Mouse (Mus musculus) lung, embryonic 14.5 days (tissue): ENCODE results near the gene Nckap5. TPM values are rescaled to one million over a fixed set of nuclear protein-coding genes. Genes with fewer than 3 reads are reported as not detected.

ENCODE experiments used
- ATAC-seq: fragments of 200-750 bp; cut with Nextera tagmentation; 2 replicates; pipeline ENCODE4 v1.8.0; 2017; ENCODE audit warnings: mild to moderate bottlenecking, moderate TSS enrichment, moderate library complexity; ENCODE audit not compliant: insufficient read depth
- DNase-seq: peaks from one replicate; pipeline ENCODE4 v3.0.0-alpha.2; 2015
- H3K27ac ChIP-seq: fragments of 300-500 bp; sonication (generic); 2 replicates; pipeline ENCODE4 v1.5.1; 2014; ENCODE audit warnings: low read depth, mild to moderate bottlenecking, moderate library complexity
- H3K27me3 ChIP-seq: fragments of 300-500 bp; sonication (generic); 2 replicates; pipeline ENCODE4 v1.6.1; 2014; ENCODE audit warnings: low read length, control low read depth; ENCODE audit not compliant: insufficient read depth
- H3K36me3 ChIP-seq: fragments of 300-500 bp; sonication (generic); 2 replicates; pipeline ENCODE4 v1.6.1; 2014; ENCODE audit warnings: control low read depth; ENCODE audit not compliant: insufficient read depth
- H3K4me1 ChIP-seq: fragments of 300-500 bp; sonication (generic); 2 replicates; pipeline ENCODE4 v1.6.1; 2014; ENCODE audit warnings: antibody characterized with exemption, control low read depth; ENCODE audit not compliant: insufficient read depth
- H3K4me2 ChIP-seq: fragments of 300-500 bp; sonication (generic); 2 replicates; pipeline ENCODE4 v1.6.1; 2014; ENCODE audit warnings: mild to moderate bottlenecking
- H3K4me3 ChIP-seq: fragments of 300-500 bp; sonication (generic); 2 replicates; pipeline ENCODE4 v1.5.1; 2014; ENCODE audit warnings: low read depth, low read length
- H3K9ac ChIP-seq: fragments of 300-500 bp; sonication (generic); 2 replicates; pipeline ENCODE4 v1.6.1; 2014
- H3K9me3 ChIP-seq: fragments of 300-500 bp; sonication (generic); 2 replicates; pipeline ENCODE4 v1.6.1; 2016; ENCODE audit warnings: low read depth, low read length, control low read depth
- CTCF ChIP-seq: IDR thresholded peaks from 2 replicates; pipeline ENCODE4 v1.5.1; 2016; ENCODE audit warnings: antibody characterized with exemption, low read depth
- WGBS: fragments of 180-500 bp; shearing (Covaris S2); extraction: QIAGEN DNeasy Blood & Tissue Kit; methylation state at CpG from one replicate; pipeline ENCODE4 v1.1.7; 2014; 5-methylcytosine and 5-hydroxymethylcytosine counted together
- polyA plus RNA-seq: library from polyadenylated mRNA; unstranded; fragments of >200 nt; fragmentation: Nextera tagmentation; extraction: Ambion mirVana; gene quantifications from 2 replicates; pipeline ENCODE4 v1.2.1, GENCODE M21; 2014

Nckap5 gene
- polyA plus RNA-seq, 1 experiment from 2014 or later, result 37.8 TPM

DNA sequence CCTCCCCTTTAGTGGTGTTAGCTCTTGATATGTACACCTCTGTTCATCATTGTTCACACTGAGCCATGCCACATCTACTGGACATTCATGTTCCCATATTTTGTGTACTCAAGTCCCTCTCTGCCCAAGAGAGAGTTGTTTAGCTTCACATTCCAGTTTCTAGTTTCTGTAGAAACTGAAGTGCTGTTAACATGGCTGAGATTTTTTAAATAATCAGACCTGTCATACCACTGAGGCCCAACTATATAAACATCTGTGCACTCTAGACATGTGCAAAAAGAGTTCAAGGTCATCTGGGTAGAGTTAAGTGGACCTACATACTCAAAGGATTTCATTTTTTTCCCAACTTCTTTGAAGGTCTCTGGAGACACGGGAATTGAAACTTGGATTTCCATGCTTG lies 193.1 kb downstream of the Nckap5 start:
- H3K27ac ChIP-seq, result no peak overlapping the region
- H3K4me3 ChIP-seq, result no peak overlapping the region
- no peak overlapping the region for H3K9ac ChIP-seq
- no peaks in the 10 kb centered on the region for H3K27me3 ChIP-seq
- peak; percentile 11 for DNase-seq
- H3K9me3 ChIP-seq, result no peaks in the 10 kb centered on the region
- WGBS, result 53% methylated on average over 1 of the region's 1 CpGs
- no peak overlapping the region for H3K4me2 ChIP-seq
- ATAC-seq, result no peak
- no peaks in the 10 kb centered on the region for H3K36me3 ChIP-seq
- TF ChIP-seq CTCF, result no peak
- H3K4me1 ChIP-seq, result no peaks in the 10 kb centered on the region

DNA sequence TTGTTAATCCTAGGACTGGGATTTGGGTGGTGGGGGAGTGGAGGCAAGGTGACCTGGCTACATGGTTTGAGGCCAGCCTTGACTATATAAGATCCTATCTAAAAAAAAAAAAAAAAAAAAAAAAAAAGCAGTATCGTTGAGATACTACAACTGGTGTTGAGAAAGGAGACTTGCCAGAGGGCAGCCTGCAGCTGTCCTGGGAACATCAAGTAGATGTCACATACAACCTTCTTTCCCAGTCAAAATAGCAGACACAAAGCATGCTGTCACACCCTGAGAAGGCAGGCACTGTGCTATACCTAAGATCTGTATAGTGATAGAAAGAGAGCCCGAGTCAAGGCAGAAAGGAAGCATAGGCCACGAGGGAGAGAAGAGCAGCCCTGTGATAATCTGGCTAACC lies 204.4 kb downstream of the Nckap5 start:
- Histone ChIP-seq H3K9ac (no peak overlapping the region), H3K4me1 (0 out of 2 replicates have a peak, but pooled peaks cover 2% of the 10 kb centered on the region), H3K27ac (no peak overlapping the region), H3K36me3 (no peaks in the 10 kb centered on the region), H3K4me3 (no peak overlapping the region), H3K9me3 (no peaks in the 10 kb centered on the region), H3K27me3 (no peaks in the 10 kb centered on the region), H3K4me2 (no peak overlapping the region)
- no peak for DNase-seq
- WGBS, result 68% methylated on average over 3 of the region's 3 CpGs
- ATAC-seq, result no peak
- no peak for TF ChIP-seq CTCF

DNA sequence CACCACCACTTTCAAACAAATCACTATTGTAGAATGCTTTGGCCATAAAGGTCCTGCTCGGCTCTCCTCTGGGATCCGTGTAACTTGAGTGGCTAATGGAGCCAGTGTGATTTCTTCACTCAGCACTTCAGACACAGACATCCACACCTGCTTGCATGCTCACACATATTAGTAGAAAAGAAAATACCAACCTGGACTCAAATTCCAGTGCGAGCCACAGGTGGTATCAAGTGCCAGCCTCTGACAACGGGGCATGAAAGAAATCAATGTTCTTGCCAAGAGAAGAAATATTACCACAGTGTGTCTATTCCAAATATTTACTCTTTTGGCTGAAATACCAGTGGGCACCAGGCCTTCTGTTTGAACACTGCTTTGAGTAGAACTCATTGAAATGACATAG lies 208.6 kb downstream of the Nckap5 start:
- Histone ChIP-seq H3K36me3 (no peaks in the 10 kb centered on the region), H3K27me3 (no peaks in the 10 kb centered on the region), H3K4me2 (no peak overlapping the region; the same call in 1 of the 2 replicates), H3K9me3 (no peaks in the 10 kb centered on the region), H3K4me3 (no peak overlapping the region), H3K27ac (peak overlapping the region; percentile 73), H3K4me1 (0 out of 2 replicates have a peak, but pooled peaks cover 8% of the 10 kb centered on the region), H3K9ac (no peak overlapping the region)
- peak; percentile 66 for ATAC-seq
- TF ChIP-seq CTCF, result 0 out of 2 replicates have a peak, but pooled peaks have one; percentile 10
- 43% methylated on average over 4 of the region's 4 CpGs for WGBS
- peak; percentile 60 for DNase-seq

DNA sequence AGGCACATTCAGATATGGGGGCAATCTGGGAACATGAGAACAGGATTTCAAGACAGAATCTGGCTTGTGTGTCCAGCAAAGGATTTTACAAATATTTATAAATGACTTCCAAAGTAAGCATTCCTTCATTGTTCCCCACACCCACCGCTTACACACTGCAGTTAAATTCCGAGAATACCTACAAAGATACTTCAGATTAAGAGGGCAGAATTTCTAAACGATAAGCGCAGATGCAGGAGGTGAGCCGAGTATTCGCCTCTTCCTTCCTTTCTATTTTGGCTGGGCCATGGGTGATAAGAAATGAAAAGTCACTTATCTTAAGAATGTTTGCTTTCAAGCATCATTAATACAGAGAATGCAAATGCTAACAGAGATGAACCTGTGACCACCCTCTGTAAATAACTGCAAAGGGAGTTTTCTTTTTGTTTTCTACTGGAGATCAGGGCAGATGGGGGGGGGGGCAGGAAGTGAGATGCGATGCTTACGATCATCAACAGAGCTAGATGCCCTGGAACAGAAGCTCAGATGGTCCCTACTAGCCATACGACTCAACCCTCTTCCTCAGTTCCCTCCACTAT lies 213.0 kb downstream of the Nckap5 start:
- 28% methylated on average over 9 of the region's 9 CpGs for WGBS
- H3K27me3 ChIP-seq, result no peaks in the 10 kb centered on the region
- H3K4me2 ChIP-seq, result no peak overlapping the region
- no peak for TF ChIP-seq CTCF
- no peak overlapping the region for H3K9ac ChIP-seq
- H3K9me3 ChIP-seq, result no peaks in the 10 kb centered on the region
- ATAC-seq (peak; percentile 39; the same call in 1 of the 2 replicates), DNase-seq (peak; percentile 48)
- H3K4me1 ChIP-seq, result peaks cover 11% of the 10 kb centered on the region; the same call in 1 of the 2 replicates
- no peaks in the 10 kb centered on the region for H3K36me3 ChIP-seq
- no peak overlapping the region for H3K4me3 ChIP-seq
- H3K27ac ChIP-seq, result peak overlapping the region; percentile 31; the same call in 1 of the 2 replicates

DNA sequence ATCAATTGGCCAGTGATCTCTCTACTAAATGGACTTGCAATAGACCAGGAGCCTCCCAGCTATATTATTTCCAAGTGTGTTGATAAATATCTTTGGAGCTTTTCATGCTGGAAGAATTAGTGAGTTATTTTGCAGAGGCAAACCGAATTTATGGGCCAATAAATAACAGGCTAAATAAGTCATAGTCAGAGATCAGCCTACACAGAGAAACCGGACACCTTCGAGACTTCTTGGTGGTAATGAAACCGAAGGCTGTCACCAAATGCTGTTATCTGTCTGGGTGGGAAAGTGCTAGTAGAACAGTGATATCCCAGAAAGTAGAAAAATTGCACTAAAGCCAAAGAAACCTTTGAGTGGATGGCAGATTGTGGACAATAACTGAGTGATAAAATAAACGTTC lies 213.6 kb downstream of the Nckap5 start:
- Histone ChIP-seq H3K27me3 (no peaks in the 10 kb centered on the region), H3K9ac (no peak overlapping the region), H3K4me1 (peaks cover 11% of the 10 kb centered on the region; the same call in 1 of the 2 replicates), H3K9me3 (no peaks in the 10 kb centered on the region), H3K27ac (peak overlapping the region; percentile 31), H3K4me3 (no peak overlapping the region), H3K36me3 (no peaks in the 10 kb centered on the region), H3K4me2 (no peak overlapping the region)
- ATAC-seq (no peak), DNase-seq (no peak)
- 39% methylated on average over 5 of the region's 5 CpGs for WGBS
- no peak for TF ChIP-seq CTCF

DNA sequence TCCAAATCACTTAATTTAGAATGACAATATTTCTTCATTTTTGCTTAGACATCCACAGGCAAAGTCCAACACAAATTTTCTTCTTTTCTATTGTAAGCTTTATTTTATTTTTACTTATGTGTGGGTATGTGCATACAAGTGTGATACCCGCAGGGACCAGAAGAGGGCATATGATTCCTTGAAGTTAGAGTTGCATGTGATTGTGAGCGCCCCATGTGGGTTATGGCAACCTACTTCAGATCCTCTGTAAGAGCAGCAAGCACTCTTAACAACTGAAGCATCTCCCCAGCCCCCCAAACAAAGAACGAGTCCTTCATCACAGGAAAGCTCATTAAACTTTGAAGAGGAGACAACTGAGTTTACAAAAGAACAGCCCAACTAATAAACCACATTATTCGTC lies 217.7 kb downstream of the Nckap5 start:
- 69% methylated on average over 4 of the region's 4 CpGs for WGBS

DNA sequence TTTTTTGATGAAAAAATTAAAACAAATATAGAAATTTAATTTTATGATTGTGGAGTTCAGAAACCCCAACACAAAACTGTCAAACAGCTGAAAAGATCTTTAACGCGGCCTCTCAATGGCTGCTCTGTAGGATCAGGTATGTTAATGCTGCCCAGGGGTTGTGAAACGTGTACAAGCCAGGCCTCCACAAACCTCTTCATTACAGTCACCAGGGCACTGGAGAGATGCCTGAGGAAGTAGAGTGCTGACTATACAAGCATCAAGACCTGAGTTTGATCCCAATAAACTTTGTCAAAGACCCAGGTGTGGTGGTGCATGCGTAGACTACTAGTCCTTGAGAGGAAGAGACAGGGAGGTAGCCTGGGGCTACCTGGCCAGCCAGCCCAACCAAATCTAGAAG lies 222.0 kb downstream of the Nckap5 start:
- DNase-seq (no peak), ATAC-seq (no peak)
- no peak overlapping the region for H3K4me2 ChIP-seq
- no peak overlapping the region for H3K27ac ChIP-seq
- TF ChIP-seq CTCF, result no peak
- no peak overlapping the region for H3K4me3 ChIP-seq
- peaks cover 4% of the 10 kb centered on the region; the same call in 1 of the 2 replicates for H3K4me1 ChIP-seq
- no peaks in the 10 kb centered on the region for H3K27me3 ChIP-seq
- no peaks in the 10 kb centered on the region for H3K9me3 ChIP-seq
- 84% methylated on average over 4 of the region's 4 CpGs for WGBS
- H3K36me3 ChIP-seq, result no peaks in the 10 kb centered on the region
- no peak overlapping the region for H3K9ac ChIP-seq

More for the DNA sequence above, 217.7 kb downstream of the Nckap5 start:
- no peak for DNase-seq
- peak; percentile 23 for TF ChIP-seq CTCF
- H3K9ac ChIP-seq, result no peak overlapping the region
- H3K4me3 ChIP-seq, result no peak overlapping the region
- no peak overlapping the region for H3K27ac ChIP-seq
- no peak overlapping the region for H3K4me2 ChIP-seq
- H3K9me3 ChIP-seq, result no peaks in the 10 kb centered on the region
- no peaks in the 10 kb centered on the region for H3K36me3 ChIP-seq
- H3K4me1 ChIP-seq, result peaks cover 7% of the 10 kb centered on the region; the same call in 1 of the 2 replicates
- ATAC-seq, result no peak
- H3K27me3 ChIP-seq, result no peaks in the 10 kb centered on the region
